Mouse (Mus musculus): Measurements from ENCODE around the gene Aph1a. TPM values are rescaled to one million over a fixed set of nuclear protein-coding genes. Genes with fewer than 3 reads are reported as not detected.

Gene Aph1a
- total and polyA plus RNA-seq, 3 experiments, result 110 to 170 TPM; not detected in 1

DNA sequence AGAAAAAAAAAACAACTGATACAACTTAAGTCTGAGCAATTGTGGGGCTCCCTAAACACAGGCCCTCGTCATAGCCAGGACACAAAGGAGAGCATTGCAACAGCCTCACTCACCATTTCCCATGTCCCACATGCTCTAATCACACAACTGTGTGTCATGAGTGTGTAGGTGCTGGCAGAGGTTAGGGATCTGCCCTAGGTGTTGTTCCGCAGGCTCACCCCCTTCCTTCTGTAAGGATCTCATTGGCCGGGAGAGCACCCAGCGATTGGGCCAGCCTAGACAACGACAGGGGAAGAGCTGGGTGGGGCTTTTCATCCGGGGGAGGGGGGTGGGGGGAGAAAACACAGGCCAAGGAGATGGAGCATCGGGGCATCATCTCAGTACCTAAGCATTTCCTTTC, 30.2 kb upstream of the Aph1a start:
- TF ChIP-seq HCFC1 (IDR thresholded peaks at IDR 0.05; ENCODE audit: low read depth, low read length) (no peak), MAX (IDR thresholded peaks at IDR 0.05; ENCODE audit: low read length) (no peak), MAZ (IDR thresholded peaks at IDR 0.05; ENCODE audit: low read depth, low read length) (no peak), POLR2AphosphoS2 (IDR thresholded peaks at IDR 0.05; ENCODE audit: low read length) (no peak), ZC3H11A (IDR thresholded peaks at IDR 0.05; ENCODE audit: low read depth, low read length) (no peak), MYB (IDR thresholded peaks at IDR 0.05; ENCODE audit: low read depth, low read length) (no peak), MEF2A (IDR thresholded peaks at IDR 0.05; ENCODE audit: extremely low read depth, insufficient replicate concordance, low read depth, low read length, poor library complexity, severe bottlenecking) (no peak), ZMIZ1 (IDR thresholded peaks at IDR 0.05; ENCODE audit: low read depth, low read length) (no peak), ZKSCAN1 (IDR thresholded peaks at IDR 0.05; ENCODE audit: low read depth, low read length) (no peak), USF2 (IDR thresholded peaks at IDR 0.05; ENCODE audit: borderline replicate concordance in 1 of 2, insufficient read depth in 1 of 2, low read depth in 1 of 2, low read length in 2 of 2) (no peak), RAD21 (IDR thresholded peaks at IDR 0.05; ENCODE audit: low read depth, low read length) (no peak)
- no peak overlapping the region for H3K9ac ChIP-seq (ENCODE audit: control insufficient read depth, low read depth, low read length, poor library complexity, severe bottlenecking)
- H3K27me3 ChIP-seq (ENCODE audit: control insufficient read depth in 1 of 2, insufficient read depth in 2 of 2, low read length in 2 of 2), result no peaks in the 10 kb centered on the region
- DNase-seq (ENCODE audit: low read depth, low spot score), result no peak
- no peak overlapping the region for H3K27ac ChIP-seq (ENCODE audit: control insufficient read depth, low read depth, low read length)
- no peaks in the 10 kb centered on the region for H3K4me1 ChIP-seq (ENCODE audit: control insufficient read depth in 1 of 2, insufficient read depth in 2 of 2, low read length in 2 of 2)
- no peak overlapping the region for H3K4me3 ChIP-seq (ENCODE audit: control insufficient read depth in 1 of 2, insufficient read depth in 1 of 2, low read depth in 2 of 2, low read length in 2 of 2)
- no peaks in the 10 kb centered on the region for H3K9me3 ChIP-seq (replicated peaks; ENCODE audit: insufficient read depth, low read length)
- H3K79me2 ChIP-seq (ENCODE audit: control insufficient read depth, insufficient read depth, low read length, poor library complexity), result no peaks in the 10 kb centered on the region
- H3K36me3 ChIP-seq (ENCODE audit: control insufficient read depth in 1 of 2, insufficient read depth in 2 of 2, low read length in 2 of 2), result peaks cover 0 to 3% of the 10 kb centered on the region in 2 experiments; a peak in 2 of 4 replicates

DNA sequence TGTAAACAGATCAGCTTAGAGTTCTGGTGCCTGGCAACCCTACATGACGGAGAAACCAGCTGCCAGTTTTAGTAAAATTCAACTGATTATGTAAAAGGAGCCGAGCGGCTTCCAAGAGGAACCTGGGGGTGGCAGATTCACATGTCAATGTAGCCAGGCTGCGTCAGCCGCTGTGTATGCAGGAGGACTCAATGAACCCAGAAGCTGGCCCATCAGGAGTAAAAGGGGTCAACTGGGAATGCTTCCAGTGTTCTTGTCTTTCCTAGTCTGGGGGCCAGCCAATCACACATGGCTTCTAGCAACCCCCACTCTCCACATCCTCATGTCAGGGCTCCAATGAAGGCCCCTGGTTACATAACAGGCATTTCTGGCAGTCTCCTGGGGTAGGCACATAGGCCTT, 28.7 kb upstream of the Aph1a start:
- DNase-seq (ENCODE audit: low read depth, low spot score), result no peak
- TF ChIP-seq CHD1 (IDR thresholded peaks at IDR 0.05; ENCODE audit: low read depth, low read length) (no peak), SIN3A (IDR thresholded peaks at IDR 0.05; ENCODE audit: low read length) (no peak), RAD21 (IDR thresholded peaks at IDR 0.05; ENCODE audit: low read depth, low read length) (no peak), SMC3 (IDR thresholded peaks at IDR 0.05; ENCODE audit: low read depth, low read length) (no peak)
- Histone ChIP-seq H3K36me3 (ENCODE audit: control insufficient read depth in 1 of 2, insufficient read depth in 2 of 2, low read length in 2 of 2) (peaks cover 3% of the 10 kb centered on the region in 2 experiments), H3K4me3 (ENCODE audit: control insufficient read depth in 1 of 2, insufficient read depth in 1 of 2, low read depth in 2 of 2, low read length in 2 of 2) (no peak overlapping the region), H3K9me3 (replicated peaks; ENCODE audit: insufficient read depth, low read length) (no peaks in the 10 kb centered on the region), H3K27me3 (ENCODE audit: control insufficient read depth in 1 of 2, insufficient read depth in 2 of 2, low read length in 2 of 2) (no peaks in the 10 kb centered on the region), H3K9ac (ENCODE audit: control insufficient read depth, low read depth, low read length, poor library complexity, severe bottlenecking) (no peak overlapping the region), H3K27ac (ENCODE audit: control insufficient read depth, low read depth, low read length) (no peak overlapping the region), H3K4me1 (ENCODE audit: control insufficient read depth in 1 of 2, insufficient read depth in 2 of 2, low read length in 2 of 2) (no peaks in the 10 kb centered on the region; a peak in 1 of 4 replicates), H3K79me2 (ENCODE audit: control insufficient read depth, insufficient read depth, low read length, poor library complexity) (peaks cover 4% of the 10 kb centered on the region; the same call in 1 of the 2 replicates)

DNA sequence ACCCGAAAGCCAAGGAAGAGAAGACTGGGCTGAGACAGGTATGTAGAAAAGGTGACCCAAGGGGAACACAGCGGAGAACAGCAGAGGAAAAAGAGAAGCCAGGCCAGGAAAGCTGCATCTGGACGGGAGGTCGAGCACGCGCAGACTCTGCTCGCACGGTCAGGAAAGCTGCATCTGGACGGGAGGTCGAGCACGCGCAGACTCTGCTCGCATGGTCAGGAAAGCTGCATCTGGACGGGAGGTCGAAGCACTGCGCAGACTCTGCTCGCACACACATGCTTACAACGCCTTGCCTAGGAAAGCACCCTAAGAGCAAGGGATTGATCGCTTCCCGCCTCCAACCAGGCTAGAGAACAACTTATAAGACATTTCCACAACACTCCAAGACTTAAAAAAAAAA, 28.2 kb upstream of the Aph1a start:
- H3K9ac ChIP-seq (ENCODE audit: control insufficient read depth, low read depth, low read length, poor library complexity, severe bottlenecking), result no peak overlapping the region

More for the DNA sequence above, 28.2 kb upstream of the Aph1a start:
- TF ChIP-seq HCFC1 (IDR thresholded peaks at IDR 0.05; ENCODE audit: low read depth, low read length), result no peak
- TF ChIP-seq EP300 (IDR thresholded peaks at IDR 0.05; ENCODE audit: low read depth in 1 of 2, low read length in 2 of 2), result no peak
- TF ChIP-seq MAZ (IDR thresholded peaks at IDR 0.05; ENCODE audit: low read depth, low read length), result no peak
- TF ChIP-seq ZNF384 (IDR thresholded peaks at IDR 0.05; ENCODE audit: low read depth, low read length), result no peak
- TF ChIP-seq CHD1 (IDR thresholded peaks at IDR 0.05; ENCODE audit: low read depth, low read length), result no peak
- H3K27ac ChIP-seq (ENCODE audit: control insufficient read depth, low read depth, low read length), result no peak overlapping the region
- H3K36me3 ChIP-seq (ENCODE audit: control insufficient read depth in 1 of 2, insufficient read depth in 2 of 2, low read length in 2 of 2), result peaks cover 3 to 8% of the 10 kb centered on the region in 2 experiments
- no peaks in the 10 kb centered on the region for H3K9me3 ChIP-seq (replicated peaks; ENCODE audit: insufficient read depth, low read length)
- no peaks in the 10 kb centered on the region for H3K27me3 ChIP-seq (ENCODE audit: control insufficient read depth in 1 of 2, insufficient read depth in 2 of 2, low read length in 2 of 2)
- H3K4me1 ChIP-seq (ENCODE audit: control insufficient read depth in 1 of 2, insufficient read depth in 2 of 2, low read length in 2 of 2), result peaks cover 2 to 4% of the 10 kb centered on the region in 2 experiments
- DNase-seq (ENCODE audit: low read depth, low spot score), result no peak
- H3K79me2 ChIP-seq (ENCODE audit: control insufficient read depth, insufficient read depth, low read length, poor library complexity), result peaks cover 8% of the 10 kb centered on the region
- no peak overlapping the region for H3K4me3 ChIP-seq (ENCODE audit: control insufficient read depth in 1 of 2, insufficient read depth in 1 of 2, low read depth in 2 of 2, low read length in 2 of 2)
